Mouse (Mus musculus): ENCODE results near the gene Eif4e2. TPM values are rescaled to one million over a fixed set of nuclear protein-coding genes. Genes with fewer than 3 reads are reported as not detected.
A peak's percentile ranks its signal among the peaks of the same experiment; 100 is the strongest.

The Eif4e2 gene
- polyA plus RNA-seq, 1 experiment: 16.5 TPM

DNA sequence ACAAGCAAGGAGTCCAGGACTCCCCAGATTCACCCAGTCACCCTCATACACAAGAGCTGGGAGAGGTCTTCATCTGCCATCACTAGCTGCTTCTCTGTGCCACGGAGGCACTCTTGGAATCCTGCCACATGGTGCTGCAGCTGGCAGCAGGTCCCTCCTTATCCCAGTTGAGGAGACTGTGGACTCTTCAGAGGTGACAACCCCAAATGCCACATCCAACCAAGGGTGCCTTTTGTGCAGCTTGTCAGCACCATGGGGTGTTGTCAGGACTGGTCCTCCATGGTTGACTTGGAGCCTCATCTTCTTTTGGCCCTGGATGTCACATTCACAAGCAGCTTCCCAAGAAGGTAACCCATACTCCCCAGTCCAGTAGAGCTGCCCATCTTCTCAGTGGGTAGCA is 11.9 kb upstream of the Eif4e2 start:
- H3K4me1 ChIP-seq (ENCODE audit: control insufficient read depth, insufficient read depth, insufficient read length, low read length): no peaks in the 10 kb centered on the region
- H3K36me3 ChIP-seq (ENCODE audit: control insufficient read depth, insufficient read depth, low read length): no peaks in the 10 kb centered on the region
- H3K27ac ChIP-seq (ENCODE audit: insufficient read depth, low read depth, low read length): no peak overlapping the region
- H3K4me3 ChIP-seq (ENCODE audit: low read depth, low read length): no peak overlapping the region
- TF ChIP-seq CTCF (IDR thresholded peaks at IDR 0.05; ENCODE audit: extremely low read depth, insufficient read length, insufficient replicate concordance, low read depth, low read length): no peak
- TF ChIP-seq POLR2A (IDR thresholded peaks at IDR 0.05; ENCODE audit: low read depth, low read length): no peak
- 37% methylated on average over 1 of the region's 1 CpGs for WGBS
- H3K27me3 ChIP-seq (ENCODE audit: control insufficient read depth, insufficient read depth, low read length): no peaks in the 10 kb centered on the region

GRCm38 (mm10) chr1:87203779-87204178 is 9.9 kb upstream of the Eif4e2 start:
- no peaks in the 10 kb centered on the region for H3K36me3 ChIP-seq (ENCODE audit: control insufficient read depth, insufficient read depth, low read length)
- TF ChIP-seq POLR2A (IDR thresholded peaks at IDR 0.05; ENCODE audit: low read depth, low read length) (no peak), CTCF (IDR thresholded peaks at IDR 0.05; ENCODE audit: extremely low read depth, insufficient read length, insufficient replicate concordance, low read depth, low read length) (no peak)
- WGBS: 68% methylated on average over 5 of the region's 5 CpGs
- no peak overlapping the region for H3K27ac ChIP-seq (ENCODE audit: insufficient read depth, low read depth, low read length)
- no peaks in the 10 kb centered on the region for H3K27me3 ChIP-seq (ENCODE audit: control insufficient read depth, insufficient read depth, low read length)
- H3K4me1 ChIP-seq (ENCODE audit: control insufficient read depth, insufficient read depth, insufficient read length, low read length): no peaks in the 10 kb centered on the region
- no peak overlapping the region for H3K4me3 ChIP-seq (ENCODE audit: low read depth, low read length)

- TF ChIP-seq CTCF (IDR thresholded peaks at IDR 0.05; ENCODE audit: extremely low read depth, insufficient read length, insufficient replicate concordance, low read depth, low read length) (no peak), POLR2A (IDR thresholded peaks at IDR 0.05; ENCODE audit: low read depth, low read length) (no peak)
- H3K27me3 ChIP-seq (ENCODE audit: control insufficient read depth, insufficient read depth, low read length): no peaks in the 10 kb centered on the region
- no peak within 1 kb of the TSS for H3K27ac ChIP-seq (ENCODE audit: insufficient read depth, low read depth, low read length)
- H3K4me1 ChIP-seq (ENCODE audit: control insufficient read depth, insufficient read depth, insufficient read length, low read length): no peaks in the 10 kb centered on the region
- 79% methylated on average over 7 of the region's 7 CpGs for WGBS
- H3K36me3 ChIP-seq (ENCODE audit: control insufficient read depth, insufficient read depth, low read length): no peaks in the 10 kb centered on the region
- no peak within 1 kb of the TSS for H3K4me3 ChIP-seq (ENCODE audit: low read depth, low read length)
These were observed 9.2 kb upstream of the Eif4e2 start, which contains the start of gene Chrng for GRCm38 (mm10) chr1:87204465-87204864. TSS of gene Chrng (plus strand) at chr1:87204657.

- Histone ChIP-seq H3K4me1 (ENCODE audit: control insufficient read depth, insufficient read depth, insufficient read length, low read length) (no peaks in the 10 kb centered on the region), H3K36me3 (ENCODE audit: control insufficient read depth, insufficient read depth, low read length) (no peaks in the 10 kb centered on the region), H3K27me3 (ENCODE audit: control insufficient read depth, insufficient read depth, low read length) (no peaks in the 10 kb centered on the region), H3K27ac (ENCODE audit: insufficient read depth, low read depth, low read length) (no peak overlapping the region), H3K4me3 (ENCODE audit: low read depth, low read length) (no peak overlapping the region)
- 58% methylated on average over 6 of the region's 6 CpGs for WGBS
- TF ChIP-seq POLR2A (IDR thresholded peaks at IDR 0.05; ENCODE audit: low read depth, low read length): no peak
- no peak for TF ChIP-seq CTCF (IDR thresholded peaks at IDR 0.05; ENCODE audit: extremely low read depth, insufficient read length, insufficient replicate concordance, low read depth, low read length)
These were observed 8.7 kb upstream of the Eif4e2 start for GRCm38 (mm10) chr1:87205038-87205437.

GRCm38 (mm10) chr1:87205502-87205901 is 8.2 kb upstream of the Eif4e2 start:
- 50% methylated on average over 3 of the region's 3 CpGs for WGBS
- no peaks in the 10 kb centered on the region for H3K4me1 ChIP-seq (ENCODE audit: control insufficient read depth, insufficient read depth, insufficient read length, low read length)
- no peak overlapping the region for H3K4me3 ChIP-seq (ENCODE audit: low read depth, low read length)
- H3K27ac ChIP-seq (ENCODE audit: insufficient read depth, low read depth, low read length): no peak overlapping the region
- TF ChIP-seq POLR2A (IDR thresholded peaks at IDR 0.05; ENCODE audit: low read depth, low read length) (no peak), CTCF (IDR thresholded peaks at IDR 0.05; ENCODE audit: extremely low read depth, insufficient read length, insufficient replicate concordance, low read depth, low read length) (no peak)
- no peaks in the 10 kb centered on the region for H3K27me3 ChIP-seq (ENCODE audit: control insufficient read depth, insufficient read depth, low read length)
- H3K36me3 ChIP-seq (ENCODE audit: control insufficient read depth, insufficient read depth, low read length): no peaks in the 10 kb centered on the region

GRCm38 (mm10) chr1:87206339-87206738 is 7.4 kb upstream of the Eif4e2 start:
- Histone ChIP-seq H3K27ac (ENCODE audit: insufficient read depth, low read depth, low read length) (no peak overlapping the region), H3K36me3 (ENCODE audit: control insufficient read depth, insufficient read depth, low read length) (no peaks in the 10 kb centered on the region)
- 24% methylated on average over 17 of the region's 17 CpGs for WGBS

GRCm38 (mm10) chr1:87211431-87211830 is 2.3 kb upstream of the Eif4e2 start:
- H3K4me3 ChIP-seq (ENCODE audit: low read depth, low read length): no peak overlapping the region
- peaks cover 7% of the 10 kb centered on the region; the same call in 1 of the 2 replicates for H3K4me1 ChIP-seq (ENCODE audit: control insufficient read depth, insufficient read depth, insufficient read length, low read length)
- no peaks in the 10 kb centered on the region for H3K36me3 ChIP-seq (ENCODE audit: control insufficient read depth, insufficient read depth, low read length)
- WGBS: 79% methylated on average over 4 of the region's 4 CpGs
- no peaks in the 10 kb centered on the region for H3K27me3 ChIP-seq (ENCODE audit: control insufficient read depth, insufficient read depth, low read length)
- TF ChIP-seq POLR2A (IDR thresholded peaks at IDR 0.05; ENCODE audit: low read depth, low read length) (no peak), CTCF (IDR thresholded peaks at IDR 0.05; ENCODE audit: extremely low read depth, insufficient read length, insufficient replicate concordance, low read depth, low read length) (no peak)
- no peak overlapping the region for H3K27ac ChIP-seq (ENCODE audit: insufficient read depth, low read depth, low read length)

More at GRCm38 (mm10) chr1:87206339-87206738, 7.4 kb upstream of the Eif4e2 start:
- no peak overlapping the region for H3K4me3 ChIP-seq (ENCODE audit: low read depth, low read length)
- no peaks in the 10 kb centered on the region for H3K4me1 ChIP-seq (ENCODE audit: control insufficient read depth, insufficient read depth, insufficient read length, low read length)
- no peaks in the 10 kb centered on the region for H3K27me3 ChIP-seq (ENCODE audit: control insufficient read depth, insufficient read depth, low read length)
- TF ChIP-seq POLR2A (IDR thresholded peaks at IDR 0.05; ENCODE audit: low read depth, low read length): no peak
- TF ChIP-seq CTCF (IDR thresholded peaks at IDR 0.05; ENCODE audit: extremely low read depth, insufficient read length, insufficient replicate concordance, low read depth, low read length): peak; percentile 27; the same call in 1 of the 2 replicates
